Mouse (Mus musculus) right cerebral cortex, postnatal 25 days (tissue): ENCODE measurements around the gene Lrrc25.

ENCODE experiments used
- DNase-seq: peaks from one replicate; pipeline ENCODE4 v3.0.0; 2022

The Lrrc25 gene

DNA sequence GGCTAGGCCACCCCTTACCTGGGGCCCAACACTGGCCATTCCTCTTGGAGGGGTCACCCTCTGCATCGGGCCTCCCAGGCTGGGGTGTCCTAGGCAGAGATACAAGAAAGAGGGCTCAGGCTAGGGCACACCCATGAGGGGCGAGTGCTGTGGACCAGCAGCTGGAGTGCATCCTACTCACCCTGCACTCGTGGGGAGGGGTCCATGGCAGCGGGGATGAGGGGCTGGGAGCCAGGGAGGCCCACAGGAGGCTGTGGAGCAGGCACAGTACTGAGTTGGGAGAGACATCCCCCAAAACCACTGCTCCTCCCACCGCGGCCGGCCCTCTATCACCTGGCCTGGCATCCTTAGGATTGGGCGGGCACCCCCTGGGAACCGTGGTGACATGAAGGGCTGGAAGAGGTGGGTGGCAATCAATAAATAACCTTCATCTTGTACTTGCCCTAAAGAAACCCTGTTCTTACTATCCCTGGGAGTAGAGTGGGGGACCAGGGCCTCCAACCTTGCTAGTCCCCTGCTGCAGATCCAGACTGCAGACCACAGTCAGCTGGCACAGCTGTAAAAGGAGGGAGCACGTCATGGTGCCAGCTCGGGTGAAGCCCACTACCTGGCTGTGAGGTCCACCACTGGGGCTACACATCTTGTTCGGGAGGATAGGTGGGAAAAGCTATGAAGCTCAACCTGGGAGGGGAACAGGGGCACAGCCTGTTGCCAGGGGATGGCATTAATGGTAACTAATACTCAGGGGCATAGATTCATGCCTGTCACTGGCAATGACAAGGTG, 16.3 kb upstream of the Lrrc25 start:
- no peak for DNase-seq

DNA sequence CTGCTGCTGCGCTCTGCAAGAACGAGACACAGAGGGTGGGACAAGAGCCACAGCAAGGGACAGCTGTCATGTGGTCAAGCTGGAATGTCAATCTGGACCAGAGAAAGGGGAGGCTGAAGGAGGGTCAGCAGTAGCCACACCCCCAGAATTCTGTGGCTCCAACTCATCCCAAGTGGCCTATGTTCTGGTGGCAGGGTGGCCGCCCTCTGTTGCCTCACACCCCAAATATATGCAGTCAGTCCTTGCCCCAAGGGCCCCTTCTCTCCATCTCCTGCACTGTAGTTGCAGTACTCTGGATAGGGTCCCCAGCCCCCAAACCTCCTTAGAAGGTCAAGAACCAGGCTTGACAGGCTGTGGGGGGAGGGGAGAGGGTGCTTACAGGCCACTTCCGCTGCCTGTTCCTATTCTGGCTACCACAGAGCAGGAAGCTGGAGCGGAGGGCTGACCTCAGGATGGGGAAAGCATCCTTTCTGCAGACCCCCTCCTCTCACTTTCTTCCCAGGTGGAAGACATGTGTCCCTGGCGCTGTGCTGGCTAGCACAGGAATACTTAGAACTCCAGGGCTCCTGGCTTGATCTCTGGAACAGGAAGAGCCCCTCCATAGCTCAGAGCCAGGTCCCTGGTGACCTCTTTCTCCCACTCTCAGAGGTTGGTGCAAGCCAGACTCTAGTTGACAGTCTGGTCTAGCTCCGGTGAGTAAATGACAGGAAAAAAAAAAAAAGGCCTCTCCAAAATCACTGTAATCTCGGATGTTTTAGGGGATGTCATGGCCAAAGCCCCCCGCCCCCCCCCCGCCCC, 15.3 kb upstream of the Lrrc25 start:
- DNase-seq, result no peak

DNA sequence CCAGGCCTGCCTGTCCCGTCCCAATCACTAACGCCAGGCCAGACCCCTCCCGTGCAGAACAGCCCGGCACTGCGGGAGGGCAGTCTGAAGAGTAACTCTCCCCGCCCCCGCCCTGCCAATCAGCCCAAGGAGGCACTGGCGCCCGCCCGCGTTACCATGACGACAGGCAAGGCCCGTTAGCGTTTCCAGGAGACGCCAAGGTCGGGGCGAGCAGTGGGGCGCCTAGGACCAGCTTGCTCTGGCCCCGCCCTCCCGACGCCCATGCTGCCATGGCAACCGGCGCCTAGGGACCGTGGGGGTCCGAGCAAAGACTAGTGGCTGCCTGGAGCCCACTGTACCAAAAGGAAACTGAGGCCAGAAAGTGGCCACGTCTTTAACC, 14.7 kb upstream of the Lrrc25 start:
- DNase-seq, result peak; percentile 79

DNA sequence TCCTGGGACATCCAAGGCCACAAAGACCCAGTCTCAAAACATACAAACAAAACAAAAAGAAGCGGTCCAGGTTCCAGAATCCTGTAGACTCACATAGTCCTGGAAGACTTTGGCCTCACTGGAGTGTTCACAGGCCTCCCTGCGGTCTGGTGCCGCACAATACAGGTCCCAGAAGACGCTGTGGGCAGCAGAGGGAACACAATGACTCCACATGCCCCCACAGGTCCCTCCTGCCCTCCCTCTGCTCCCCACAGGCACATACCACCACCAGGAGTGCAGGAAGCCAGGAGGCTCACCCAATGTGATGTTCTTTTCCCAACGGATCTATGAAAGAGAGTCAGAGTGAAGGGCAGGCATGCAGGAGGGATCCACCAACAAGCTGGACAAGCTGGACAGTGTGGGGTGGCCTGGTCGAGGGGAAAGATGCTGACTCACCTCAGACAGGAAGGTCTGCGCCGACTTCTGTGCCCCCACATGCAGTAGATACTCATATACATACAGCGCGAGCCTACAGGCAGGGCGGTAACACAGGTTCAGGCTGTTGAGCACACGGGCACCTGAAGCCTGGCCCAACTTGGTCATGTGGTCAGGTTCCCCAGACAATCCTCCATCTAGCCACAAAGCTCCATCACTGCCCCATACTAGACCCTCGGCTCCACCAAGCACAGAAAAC, 13.7 kb upstream of the Lrrc25 start:
- no peak for DNase-seq

DNA sequence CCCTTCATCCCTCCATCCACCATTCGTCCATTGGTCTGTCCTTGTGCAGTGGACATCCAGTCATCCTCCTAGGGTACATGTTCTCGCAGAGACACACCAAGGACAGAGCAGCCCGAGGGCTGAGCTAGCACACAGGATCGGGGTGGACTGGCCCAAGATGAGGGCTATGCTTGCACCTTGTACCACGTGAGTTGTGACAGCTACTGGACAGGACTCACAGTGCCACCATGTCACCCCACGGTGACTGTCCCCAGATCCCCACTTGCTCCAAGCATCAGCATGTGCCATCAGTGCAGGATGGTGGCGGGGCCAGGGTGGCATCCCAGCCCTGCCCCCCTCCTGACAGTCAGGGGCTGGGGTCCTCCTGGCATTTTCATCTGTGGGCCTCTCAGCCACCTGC, 11.4 kb upstream of the Lrrc25 start:
- no peak for DNase-seq

DNA sequence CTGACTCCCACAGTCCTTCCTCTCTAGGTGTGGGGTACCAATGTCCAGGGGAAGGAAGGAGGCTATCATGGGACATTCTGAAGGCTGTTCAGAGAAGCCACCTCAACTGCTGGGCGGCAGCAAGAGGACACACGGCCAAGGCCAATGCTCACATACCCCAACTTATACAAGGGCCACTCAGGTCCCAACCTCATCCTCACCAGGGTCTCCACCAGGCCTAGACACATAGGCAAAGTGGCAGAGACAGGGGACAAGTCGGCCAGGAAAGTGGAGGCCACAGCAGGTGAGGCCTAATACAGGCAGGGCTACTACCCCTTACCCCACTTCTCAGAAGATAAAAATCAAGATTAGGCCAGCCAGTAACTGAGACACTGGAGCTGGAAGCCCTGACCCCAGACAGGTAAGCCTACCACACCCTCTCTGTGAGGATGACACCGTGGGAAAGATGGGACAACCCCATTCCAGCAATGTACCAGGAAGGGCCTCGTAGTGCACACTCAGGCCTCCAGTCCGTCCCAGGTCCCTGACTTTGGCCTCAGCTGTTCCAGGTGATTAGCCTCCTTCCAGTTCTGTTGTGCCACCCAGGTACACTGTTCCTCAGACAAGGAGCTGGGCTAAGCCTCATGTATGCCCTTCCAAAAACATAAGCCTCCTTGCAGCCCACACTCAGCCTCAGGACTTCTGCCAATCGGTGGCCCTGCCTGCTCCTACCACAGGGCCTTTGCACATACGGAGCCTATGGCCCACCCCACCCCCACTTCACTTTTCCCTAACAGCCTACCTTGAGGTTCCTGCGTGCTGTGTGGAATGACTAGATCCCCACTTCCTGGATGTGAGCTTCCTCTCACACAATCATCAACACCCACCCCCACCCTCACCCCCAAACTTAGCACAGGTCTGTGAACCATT, 9.8 kb upstream of the Lrrc25 start:
- no peak for DNase-seq

DNA sequence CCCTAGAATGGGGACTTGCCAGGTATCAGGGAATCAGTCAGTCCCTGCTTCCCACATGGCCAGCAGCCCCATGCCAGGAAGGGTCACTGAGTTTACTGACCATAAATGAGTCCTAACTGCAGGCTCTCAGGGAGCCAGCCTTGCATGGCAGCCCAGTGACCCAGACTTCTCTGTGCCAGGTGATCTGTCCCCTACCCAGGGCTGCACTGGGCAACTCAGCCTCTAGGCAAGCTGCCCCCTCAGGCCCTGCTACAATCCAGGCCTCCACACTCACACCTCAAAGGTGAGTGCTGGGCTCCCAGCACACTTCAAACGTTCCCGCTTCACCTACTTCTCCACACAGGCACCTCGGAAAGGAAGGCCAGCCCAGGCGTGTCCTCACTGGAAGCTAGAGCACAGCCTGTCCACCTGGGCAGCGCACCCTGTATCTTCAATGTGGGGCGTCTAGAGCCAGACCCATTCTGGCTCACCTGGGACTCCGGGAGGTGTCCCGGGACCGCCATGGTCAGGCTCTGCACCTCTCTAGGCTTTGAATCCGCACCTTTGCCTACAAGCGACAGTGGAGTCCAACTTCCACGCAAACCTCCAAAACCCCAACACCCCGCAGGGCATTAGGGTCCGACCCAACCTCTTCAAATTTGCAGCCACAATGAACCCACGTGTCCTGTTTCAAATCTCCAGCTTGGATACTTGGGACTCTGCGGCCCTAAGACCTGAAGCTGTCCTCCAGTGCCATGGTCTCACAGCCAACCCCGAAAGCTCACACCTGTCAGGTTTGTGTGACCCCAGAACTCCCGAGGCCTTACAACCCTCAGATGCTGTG, 9.0 kb upstream of the Lrrc25 start:
- no peak for DNase-seq

DNA sequence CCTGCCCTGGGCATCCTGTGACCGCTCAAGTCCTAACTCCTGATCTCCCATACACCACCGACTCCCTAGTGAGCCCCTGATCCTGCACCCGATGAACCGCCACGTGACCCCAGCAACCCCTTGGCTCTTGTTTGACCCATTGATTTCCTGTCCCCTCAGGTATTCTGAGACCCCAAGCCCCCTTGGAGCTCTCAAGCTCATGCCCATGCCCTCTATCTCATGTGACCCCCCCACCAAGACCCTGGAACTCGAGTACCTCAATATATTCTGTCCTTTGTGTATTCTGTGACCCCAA, 8.4 kb upstream of the Lrrc25 start:
- DNase-seq, result no peak

DNA sequence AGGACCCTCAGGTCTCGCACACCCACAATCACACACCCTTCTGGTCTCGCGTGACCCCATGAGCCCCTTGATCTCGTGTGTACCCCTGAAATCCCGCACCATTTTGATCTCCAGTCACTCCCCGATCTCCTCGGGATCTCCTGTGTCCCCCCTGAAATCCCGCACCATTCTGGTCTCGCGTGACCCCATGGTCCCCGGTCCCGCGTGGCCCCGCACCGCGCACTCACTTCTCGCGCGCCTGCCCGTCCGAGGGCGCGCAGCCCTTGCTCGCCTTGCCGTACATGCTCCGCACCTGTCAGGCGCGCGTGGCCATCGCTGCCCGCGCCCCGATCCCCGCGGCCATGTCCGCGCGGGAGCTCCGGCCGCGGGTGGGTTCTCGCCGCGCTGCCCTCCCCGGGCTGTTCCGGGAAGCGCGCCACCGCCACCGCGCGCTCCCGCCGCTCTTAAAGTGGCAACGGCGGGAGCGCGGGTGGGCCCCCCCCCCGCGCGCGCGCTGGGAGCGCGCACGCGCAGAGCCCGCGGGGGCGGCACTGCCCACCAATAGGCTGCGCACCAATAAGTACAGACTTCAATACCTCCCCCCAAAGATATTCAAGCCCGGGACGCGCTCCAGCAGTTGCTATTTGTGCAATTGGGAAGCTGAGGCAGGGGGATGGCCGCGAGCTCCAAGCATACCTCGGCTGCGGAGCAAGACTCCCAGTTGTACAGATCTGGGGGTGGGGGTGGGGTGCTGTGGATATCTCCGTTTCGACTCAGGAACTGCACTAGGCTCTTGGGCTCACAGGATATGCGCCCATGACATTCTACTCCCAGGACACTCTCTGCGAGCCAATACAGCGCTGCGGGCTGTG, 7.8 kb upstream of the Lrrc25 start:
- no peak for DNase-seq

DNA sequence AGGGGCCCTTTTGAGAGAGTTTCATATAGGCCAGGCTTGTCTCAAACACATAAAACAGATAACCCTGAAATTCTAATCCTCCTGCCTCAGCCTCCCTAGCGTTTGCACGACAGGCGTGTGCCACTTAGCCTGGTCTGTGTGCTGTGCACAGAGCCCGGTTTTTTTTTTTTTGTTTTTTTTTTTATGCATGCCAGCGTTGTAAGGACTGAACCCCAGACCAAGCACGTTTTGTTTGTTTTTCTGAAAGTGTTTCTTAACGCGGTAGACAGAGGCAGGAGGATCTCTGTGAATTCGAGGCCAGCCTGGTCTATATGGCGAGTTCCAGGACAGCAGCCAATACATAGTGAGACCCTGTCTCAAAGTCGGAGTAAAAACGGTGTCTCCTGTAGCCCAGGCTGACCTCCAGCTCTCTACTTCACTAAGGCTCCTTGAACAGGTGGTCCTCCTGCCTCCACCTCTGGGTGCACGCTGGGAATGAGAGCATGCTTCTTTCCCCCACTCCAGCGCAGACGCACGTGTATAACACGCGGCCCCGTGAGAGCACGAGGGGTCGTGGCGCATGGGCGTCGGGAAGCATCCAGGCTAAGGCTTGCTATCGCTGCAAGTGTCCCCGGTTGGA, 7.1 kb upstream of the Lrrc25 start, which contains the start of gene Ssbp4:
TSS of gene Ssbp4 (minus strand) at position 124 of the 619 bp plus-strand sequence.
- no peak for DNase-seq

DNA sequence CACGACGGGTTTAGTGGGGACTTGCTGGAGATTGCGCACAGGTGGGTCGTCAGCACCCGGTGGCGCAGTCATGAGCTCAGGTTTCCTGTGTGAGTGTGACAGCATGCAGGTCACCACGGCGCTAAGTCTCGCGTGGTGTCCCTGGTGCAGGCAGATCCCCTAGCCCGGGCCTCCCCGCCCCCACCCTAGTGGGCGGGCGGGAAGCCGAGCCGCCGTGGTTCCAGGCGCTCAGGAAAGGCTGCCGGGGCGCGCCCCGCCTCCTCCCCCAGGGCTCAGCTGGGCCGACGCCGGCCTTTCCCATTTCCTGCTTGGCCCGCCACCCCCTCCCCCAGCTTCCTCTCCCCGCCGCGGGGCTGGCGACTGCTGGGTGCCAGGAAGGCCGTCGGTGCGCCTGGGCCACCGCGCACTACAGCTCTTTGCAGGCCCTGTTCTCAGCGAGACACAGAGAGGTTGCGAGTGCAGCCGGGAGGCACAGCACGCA, 6.5 kb upstream of the Lrrc25 start:
- peak; percentile 74 for DNase-seq

DNA sequence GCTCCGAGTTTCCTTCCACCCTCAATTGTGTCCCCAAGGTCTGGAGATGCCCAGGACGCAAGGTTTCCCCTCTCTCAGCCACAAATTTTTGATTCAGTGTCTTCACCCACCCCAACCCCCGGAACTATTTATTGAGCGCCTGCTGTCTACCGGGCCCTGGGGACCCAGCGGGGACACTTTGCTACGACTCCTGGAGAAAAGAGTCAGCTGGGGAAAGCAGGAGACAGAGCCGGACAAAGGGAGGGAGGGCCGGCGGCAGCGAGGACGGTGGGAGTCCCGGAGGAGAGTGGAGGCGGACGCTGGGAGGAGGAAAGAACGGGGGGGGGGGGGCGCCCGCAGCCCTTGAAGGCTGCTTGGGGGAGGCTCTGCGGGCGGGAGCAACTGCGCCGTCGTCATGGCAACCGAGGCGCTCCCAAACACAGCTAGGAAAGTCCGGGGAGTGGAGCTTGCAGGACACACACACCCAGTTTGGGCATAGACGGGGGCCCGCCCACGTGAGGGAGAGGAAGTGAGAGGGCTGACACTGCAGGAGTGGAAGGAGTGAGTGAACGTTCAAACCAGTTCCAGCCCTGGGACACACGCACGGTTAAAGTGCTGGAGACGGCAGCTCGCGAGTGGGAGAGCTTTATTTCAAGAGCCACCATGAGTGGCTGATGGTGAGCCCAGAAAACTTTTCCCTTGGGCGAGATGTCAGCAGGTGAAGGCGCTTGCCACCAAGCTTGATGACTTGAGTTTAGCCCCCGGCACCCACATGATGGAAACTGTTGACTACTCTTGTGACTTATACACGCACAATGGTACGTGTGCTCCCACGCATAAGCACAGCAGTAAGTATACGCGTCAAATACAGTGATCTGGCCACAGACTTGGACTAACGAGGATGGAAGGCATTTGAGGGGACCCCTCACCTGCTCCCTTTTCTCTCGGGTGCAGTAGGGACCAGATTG, 5.8 kb upstream of the Lrrc25 start:
- peak; percentile 86 for DNase-seq

DNA sequence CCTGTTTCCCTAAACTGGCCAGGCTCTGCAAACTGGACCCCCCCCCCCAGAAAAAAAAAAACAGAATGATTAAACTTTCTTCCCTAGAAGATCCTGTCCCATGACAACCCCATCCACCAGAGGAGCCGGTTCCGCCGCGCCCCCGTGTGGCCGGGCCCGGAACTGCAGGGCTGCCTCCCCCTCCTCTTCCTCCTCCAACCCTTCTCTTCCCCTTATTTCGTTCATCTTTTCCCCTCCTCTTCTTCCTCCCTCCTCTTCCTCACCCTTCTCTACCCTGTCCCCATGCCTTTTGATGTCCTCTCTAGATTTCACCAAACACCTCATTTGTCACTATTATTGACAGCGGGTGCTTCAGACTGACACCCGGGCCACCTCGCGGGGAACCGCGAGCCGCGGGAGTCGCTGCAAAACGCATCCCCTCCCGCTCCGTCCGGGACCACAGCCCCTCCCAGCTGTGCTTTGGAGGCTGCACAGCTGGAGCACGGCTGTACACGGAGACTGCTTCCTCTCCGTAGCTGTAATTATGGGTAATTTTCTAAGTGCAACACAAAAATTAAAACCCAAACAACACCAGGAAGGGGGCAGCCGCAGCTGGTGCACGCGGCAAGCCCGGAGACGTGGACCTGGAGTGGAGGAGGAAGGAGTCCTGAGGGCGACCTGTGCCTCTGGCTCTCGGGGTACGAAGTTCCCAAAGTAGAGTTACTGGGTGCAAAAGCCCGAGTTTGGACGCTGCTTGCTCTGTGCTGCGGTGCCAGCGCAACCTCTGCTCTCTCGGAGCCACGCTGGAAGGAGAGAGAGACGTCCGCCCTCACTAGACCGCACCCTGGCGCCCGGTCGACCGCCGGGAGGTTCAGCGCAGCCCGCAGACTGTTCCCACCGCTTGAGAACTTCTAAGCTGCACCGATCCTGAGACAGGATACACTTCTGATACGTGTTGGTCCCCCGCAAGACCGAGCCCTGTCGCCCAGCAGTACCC, 4.9 kb upstream of the Lrrc25 start:
- peak; percentile 73 for DNase-seq

DNA sequence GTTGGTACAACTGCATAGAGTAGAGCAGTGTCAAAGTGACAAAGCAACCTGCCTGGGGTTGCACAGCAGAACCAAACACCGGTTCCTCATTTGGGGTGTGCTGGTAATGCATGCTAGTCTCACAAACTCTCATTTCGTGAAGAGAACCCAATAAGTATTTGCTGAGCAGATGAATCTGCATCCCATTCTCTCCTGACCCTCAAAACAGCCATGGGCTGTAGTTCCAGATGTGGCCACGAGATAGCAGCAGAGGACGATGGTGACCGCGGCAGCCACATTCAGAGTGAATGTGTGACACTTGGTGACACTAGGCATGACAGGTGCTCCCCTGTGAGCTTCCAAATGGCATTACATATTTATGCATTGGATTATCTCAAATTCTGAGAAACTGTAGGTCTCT, 4.1 kb upstream of the Lrrc25 start:
- peak; percentile 80 for DNase-seq

DNA sequence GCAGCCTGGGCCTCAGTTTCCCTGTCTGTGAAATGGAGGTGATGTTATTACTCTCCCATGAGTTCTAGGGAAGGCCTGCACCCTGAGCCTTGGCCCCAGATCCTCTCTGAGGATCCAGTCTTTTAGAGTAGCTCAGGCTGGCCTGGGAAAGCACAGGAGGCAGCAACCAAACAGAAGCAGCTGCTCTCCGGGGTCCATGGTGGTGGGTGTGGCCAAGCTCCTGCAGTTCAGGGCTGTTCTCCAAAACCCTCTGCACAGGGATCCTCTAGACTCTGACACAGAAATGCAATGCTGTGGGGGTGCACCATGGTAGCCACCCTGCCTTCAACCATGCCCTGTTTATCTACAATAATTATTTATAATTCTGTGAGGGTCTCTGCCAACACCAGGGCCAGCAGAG, 2.2 kb upstream of the Lrrc25 start:
- DNase-seq, result no peak

DNA sequence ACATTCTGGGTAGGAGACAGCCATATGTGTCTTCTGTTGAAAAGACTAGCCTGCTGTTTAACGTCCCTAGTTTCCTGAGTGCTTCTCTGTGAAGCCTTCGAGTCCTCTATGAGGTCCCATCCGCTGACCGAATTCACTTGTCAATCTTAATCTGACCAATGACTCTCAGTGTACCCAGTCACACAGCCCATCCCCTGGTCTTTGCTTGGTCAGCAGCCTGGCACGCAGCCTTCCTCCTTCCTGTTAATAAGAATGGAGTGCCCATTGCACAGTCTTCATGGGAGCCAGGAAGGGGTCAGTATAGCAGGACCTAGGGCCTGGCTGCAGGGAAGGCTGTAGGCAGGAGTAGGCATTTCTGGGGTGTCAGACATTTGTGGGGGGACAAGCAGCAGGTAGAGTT, 1.5 kb upstream of the Lrrc25 start:
- no peak for DNase-seq

DNA sequence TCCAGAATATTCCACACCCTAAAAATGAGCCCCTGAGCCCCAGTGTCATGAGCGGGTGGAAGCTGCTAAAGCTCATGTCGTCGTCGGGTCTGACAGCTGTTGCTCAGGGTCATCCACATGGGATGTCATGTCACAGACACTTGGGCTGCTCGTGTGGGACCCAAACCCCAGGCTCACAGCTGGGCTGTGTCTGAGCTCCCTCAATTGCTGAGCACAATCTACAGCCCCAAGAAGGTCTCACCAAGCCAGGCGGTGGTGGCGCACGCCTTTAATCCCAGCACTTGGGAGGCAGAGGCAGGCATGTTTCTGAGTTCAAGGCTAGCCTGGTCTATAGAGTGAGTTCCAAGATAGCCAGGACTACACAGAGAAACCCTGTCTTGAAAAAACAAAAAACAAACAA, 674 bp upstream of the Lrrc25 start:
- DNase-seq, result no peak

DNA sequence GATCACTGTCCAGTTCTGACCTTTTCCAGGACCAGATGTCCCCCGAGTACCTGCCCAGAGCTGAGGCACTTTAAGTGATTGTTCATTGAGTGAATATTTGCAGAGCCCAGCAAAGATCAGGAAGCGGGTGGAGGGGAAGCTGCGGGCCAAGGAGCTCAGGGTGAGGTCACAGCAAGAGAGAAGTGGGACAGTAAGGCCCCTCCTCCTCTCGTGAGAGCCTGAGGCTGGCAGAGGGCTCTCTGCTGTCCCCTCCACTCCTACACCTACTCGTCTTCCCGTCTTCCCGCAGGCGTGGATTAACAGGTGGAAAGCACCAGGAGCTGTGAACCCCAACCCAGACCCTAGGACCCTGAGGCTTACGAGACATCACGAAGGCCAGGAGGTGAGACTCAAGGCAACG, 690 bp downstream of the Lrrc25 start:
- DNase-seq, result no peak
